Mouse (Mus musculus): ENCODE results near the gene Hmcn1.

- TF ChIP-seq CTCF (IDR thresholded peaks at IDR 0.05; ENCODE audit: low read depth, low read length) (no peak), POLR2A (IDR thresholded peaks at IDR 0.05; ENCODE audit: extremely low read depth, insufficient read depth, low read length) (no peak)
Observed at GRCm38 (mm10) chr1:151019273-151019890, 26.1 kb upstream of the Hmcn1 start.
